Mouse (Mus musculus) activated CD4-positive, CD25-positive, alpha-beta regulatory T cell, adult 9 weeks (primary cell): ENCODE results near the gene Vapa. TPM values are rescaled to one million over a fixed set of nuclear protein-coding genes. Genes with fewer than 3 reads are reported as not detected.

ENCODE experiments used
- polyA plus RNA-seq: library from polyadenylated mRNA; unstranded; fragments of 100-300 nt; shearing (Covaris generic); gene quantifications from one replicate; pipeline ENCODE4 v1.2.1, GENCODE M21; 2017

Gene Vapa
- 29.2 TPM for polyA plus RNA-seq

GRCm38 (mm10) chr17:65613463-65614412, at the start of gene Vapa:
TSS of gene Vapa (minus strand) at chr17:65613555.

GRCm38 (mm10) chr17:65641734-65642218, 28.4 kb upstream of the Vapa start, which contains the start of gene Txndc2:
TSS of gene Txndc2 (minus strand) at chr17:65642168.

GRCm38 (mm10) chr17:65540441-65541272, 72.7 kb downstream of the Vapa start, which contains the start of gene Tmem232:
TSS of gene Tmem232 (minus strand) at chr17:65540782.

Other genes starting within 250 kb of the Vapa start
- gene Tmem232, start 72.8 kb downstream of the Vapa start, polyA plus RNA-seq: not detected
- gene Txndc2, start 28.6 kb upstream of the Vapa start, polyA plus RNA-seq: not detected
- 3.6 TPM for gene Rab31, start 159.2 kb upstream of the Vapa start, polyA plus RNA-seq
- 23.9 TPM for gene Ppp4r1, start 169.0 kb upstream of the Vapa start, polyA plus RNA-seq